Mouse (Mus musculus): Measurements from ENCODE around the gene Zbed5. TPM values are rescaled to one million over a fixed set of nuclear protein-coding genes. Genes with fewer than 3 reads are reported as not detected.
"Not testable (repeated sequence)": the region's sequence is repeated elsewhere in the genome, so short reads cannot be mapped to it uniquely, and the experiment has no call there.

Zbed5 gene
- polyA plus RNA-seq, 2 experiments from 2014 or later = 1.0 to 3.1 TPM

- no peak for ATAC-seq
These were observed 13.6 kb downstream of the Zbed5 start for GRCm38 (mm10) chr5:129909147-129909546.

DNA sequence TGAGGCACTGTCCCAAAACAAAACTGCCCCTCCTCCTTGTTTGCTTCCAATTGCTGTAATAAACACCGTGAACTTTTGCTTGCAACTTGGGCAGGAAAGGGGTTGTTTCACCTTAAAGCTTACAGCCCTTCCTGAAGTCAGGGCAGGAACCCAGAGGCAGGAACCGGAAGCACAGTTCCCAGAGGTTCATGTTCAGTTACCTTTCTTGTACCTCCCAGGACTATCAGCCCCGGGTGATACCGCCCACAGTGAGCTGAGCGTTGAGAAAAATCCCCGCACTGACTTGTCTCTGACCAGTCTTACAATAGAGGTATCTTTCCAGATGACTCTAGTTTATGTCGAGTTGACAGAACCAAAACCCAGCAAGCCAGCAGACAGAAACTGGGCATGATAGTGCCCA lies 14.1 kb downstream of the Zbed5 start:
- no peak for ATAC-seq

GRCm38 (mm10) chr5:129914024-129914423 lies 18.5 kb downstream of the Zbed5 start:
- ATAC-seq = peak; percentile 72

DNA sequence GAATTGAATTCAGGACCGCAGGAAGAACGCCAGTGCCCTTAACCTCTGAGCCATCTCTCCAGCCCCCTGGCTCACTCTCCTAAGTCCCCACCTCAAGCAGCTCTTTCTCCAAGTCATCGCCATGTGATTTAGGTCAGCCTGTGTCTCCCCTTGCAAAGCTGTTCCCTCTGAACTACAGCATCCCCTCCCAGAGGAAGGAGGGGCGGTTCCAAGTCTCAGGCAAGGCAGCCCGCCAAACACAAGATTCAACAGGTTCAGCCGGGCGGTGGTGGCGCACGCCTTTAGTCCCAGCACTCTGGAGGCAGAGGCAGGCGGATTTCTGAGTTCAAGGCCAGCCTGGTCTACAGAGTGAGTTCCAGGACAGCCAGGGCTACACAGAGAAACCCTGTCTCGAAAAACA lies 20.0 kb downstream of the Zbed5 start:
- not testable (repeated sequence) for ATAC-seq

GRCm38 (mm10) chr5:129918065-129918651 lies 22.6 kb downstream of the Zbed5 start:
- no peak for ATAC-seq

DNA sequence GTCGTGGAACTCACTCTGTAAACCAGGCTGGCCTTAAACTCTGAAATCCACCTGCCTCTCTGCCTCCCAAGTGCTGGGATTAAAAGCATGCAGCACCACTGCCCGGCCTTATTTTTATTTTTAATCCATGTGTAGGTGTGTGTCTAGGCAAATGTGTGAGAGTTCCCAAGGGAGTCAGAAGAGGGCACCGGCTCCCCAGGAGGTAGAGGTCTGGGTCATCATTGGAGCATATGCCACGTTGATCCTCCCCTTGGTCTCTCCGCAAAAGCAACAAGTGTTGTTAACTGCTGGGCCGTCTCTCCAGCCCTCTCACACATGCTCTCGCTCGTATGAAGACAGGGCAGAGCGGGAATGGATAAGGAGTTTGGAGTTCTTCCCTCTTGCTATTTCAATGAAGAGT lies 23.2 kb downstream of the Zbed5 start:
- ATAC-seq = no peak

GRCm38 (mm10) chr5:129919320-129919719 lies 23.8 kb downstream of the Zbed5 start:
- ATAC-seq = no peak

DNA sequence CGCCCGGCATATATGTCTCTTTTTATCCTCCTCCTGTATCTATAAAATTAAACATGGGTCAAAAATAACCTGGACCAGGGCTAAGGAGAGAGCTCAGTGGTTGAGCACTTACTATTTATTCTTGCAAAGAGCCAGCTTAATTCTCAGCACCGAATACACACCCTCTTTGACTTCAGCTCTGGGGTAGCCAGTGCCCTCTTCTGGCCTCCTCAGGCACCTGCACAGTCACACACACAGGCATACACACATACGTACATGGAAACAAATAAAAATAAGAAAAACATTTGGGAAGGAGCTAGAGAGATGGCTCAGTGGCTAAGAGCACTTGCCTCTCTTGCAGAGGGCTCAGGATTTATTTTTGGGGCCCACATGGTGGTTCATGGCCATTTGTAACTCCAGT lies 26.4 kb downstream of the Zbed5 start:
- no peak for ATAC-seq

DNA sequence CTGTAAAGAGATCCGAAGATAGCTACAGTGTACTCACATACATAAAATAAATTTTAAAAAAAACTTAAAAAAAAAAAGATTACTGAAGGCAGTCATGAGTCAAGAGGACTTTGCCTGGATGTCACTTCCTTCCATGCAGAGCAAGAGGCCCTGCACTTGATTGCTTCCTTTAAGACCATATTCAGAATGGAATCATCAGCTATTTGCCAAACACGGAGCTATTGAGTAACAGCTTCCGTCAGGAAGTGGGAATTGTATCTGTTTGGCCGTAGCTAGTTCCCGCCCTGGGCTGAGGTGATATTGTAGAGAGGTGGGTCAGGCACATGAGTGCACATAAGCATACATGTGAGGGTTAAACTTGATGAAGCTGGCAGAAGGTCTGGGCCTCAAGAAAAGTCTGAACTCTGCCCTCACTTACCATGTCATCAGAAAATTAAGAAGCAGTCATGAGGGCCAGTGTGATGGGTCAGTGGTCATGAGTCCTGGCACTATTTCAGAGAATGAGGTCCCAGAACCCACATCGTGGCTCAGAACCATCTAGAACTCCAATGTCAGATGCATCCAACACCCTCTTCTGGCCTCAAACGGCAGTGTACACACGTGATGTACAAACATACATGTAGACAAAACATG lies 29.4 kb downstream of the Zbed5 start:
- no peak for ATAC-seq

DNA sequence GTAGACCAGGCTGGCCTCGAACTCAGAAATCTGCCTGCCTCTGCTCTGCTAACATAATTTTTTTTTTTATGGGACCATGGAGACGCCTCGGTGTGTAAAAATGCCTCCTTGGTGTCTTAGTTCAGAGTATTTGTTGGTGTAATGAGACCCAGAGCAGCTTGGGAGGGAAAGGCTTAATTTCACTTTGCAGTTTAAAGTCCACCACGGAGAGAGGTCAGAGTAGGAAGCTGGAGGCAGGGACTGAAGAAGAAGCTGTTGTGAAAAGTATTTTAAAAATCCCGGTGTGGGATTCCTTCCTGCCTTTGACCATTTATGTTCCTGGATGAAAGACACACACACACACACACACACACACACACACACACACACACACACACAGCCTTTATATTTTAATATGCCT lies 30.4 kb downstream of the Zbed5 start:
- ATAC-seq = no peak

DNA sequence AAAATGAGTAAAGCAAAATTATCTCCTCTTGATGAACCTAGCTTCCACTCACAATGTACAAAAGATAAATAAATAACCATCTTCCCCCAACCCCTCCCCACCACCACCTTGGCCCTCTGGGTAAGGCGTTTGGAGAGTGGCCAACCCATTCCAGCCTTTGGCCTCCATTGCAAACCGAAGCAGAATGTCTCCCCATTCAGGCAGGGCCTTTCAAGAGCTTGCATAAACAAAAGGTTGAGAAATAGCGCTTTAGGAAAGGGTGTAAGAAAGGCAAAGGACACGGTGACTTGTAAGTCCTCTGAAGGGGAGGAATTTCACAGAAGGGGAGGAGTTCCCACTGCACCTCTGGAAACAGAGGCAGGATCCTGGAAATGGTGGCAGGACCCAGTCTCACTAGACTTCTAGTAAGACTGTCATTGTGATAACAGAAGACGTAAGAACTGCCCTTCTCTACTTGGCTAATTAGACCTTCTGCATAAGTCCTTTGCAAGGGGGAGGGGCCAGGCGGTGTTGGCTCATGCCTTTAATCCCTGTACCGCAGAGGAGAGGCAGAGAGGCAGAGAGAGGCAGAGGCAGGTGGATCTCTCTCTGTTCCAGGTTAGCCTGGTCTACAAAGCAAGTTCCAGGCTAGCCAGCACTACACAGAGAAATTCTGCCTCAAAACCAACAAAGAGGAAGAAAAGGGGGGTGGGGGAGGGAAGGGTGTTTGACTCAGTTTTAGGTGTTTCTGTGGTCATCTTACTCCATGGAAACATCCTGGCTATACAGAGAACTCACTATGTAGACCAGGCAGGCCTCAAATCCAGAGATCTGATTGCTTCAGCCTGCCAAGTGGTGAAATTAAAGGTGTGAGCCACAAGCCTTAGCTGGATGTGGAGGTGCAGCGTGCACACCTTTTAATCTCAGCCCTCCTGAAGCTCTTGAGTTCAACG lies 34.7 kb downstream of the Zbed5 start:
- ATAC-seq = no peak

GRCm38 (mm10) chr5:129936941-129937340 lies 41.4 kb downstream of the Zbed5 start:
- no peak for ATAC-seq

DNA sequence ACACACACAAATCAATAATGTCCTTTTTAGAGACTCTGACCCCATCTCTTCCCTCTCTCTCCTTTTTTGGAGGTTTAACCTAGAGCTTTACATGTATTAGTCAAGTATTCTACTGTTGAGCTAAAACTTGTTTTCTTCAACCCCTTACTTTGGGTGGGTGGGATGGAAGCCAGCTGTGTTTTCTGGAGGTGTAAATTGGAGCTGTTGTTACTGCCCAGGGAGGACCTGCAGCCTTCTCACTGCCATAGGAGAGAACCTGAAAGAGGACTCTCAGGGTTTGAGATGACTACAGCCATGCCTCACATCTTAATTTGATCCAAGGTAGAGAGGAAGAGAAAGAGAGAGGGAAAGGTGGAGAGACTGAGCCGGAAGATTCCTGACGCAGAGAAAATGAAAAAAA lies 44.8 kb downstream of the Zbed5 start:
- ATAC-seq = no peak

DNA sequence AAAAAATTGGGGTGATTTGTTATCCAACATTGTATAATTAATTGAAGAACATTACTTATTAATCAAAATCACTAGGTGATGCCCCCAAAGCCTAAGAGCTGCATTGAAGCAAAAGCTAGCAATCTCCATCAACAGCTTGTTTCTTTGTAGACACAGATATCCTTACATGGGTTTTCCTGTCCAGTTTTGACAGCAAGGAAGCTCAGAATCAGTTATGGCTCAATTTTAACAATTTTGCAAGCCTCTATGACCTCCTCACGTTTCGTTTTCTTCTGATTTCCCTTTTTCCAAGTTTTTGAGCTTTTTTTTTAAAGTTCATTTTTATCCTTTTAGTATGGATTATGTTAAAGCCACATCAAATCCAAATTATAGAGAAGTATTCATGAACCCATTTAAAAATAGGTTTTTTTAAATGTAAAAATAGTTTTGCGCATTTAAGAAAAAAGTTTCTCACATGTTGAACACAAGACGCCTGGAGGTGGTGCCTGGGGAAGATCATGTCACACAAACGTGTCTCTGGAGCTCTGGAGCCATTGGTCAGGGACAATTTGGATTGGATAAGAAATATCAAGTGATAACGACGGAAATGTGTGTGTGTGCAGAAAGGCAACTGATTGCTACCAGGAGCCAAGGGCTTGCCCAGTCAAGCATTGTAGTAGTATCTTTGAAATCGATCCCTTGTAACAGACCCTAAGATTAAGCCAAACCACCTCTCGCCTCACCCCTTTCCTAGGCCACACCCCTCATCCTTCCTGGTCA lies 45.4 kb downstream of the Zbed5 start:
- no peak for ATAC-seq

DNA sequence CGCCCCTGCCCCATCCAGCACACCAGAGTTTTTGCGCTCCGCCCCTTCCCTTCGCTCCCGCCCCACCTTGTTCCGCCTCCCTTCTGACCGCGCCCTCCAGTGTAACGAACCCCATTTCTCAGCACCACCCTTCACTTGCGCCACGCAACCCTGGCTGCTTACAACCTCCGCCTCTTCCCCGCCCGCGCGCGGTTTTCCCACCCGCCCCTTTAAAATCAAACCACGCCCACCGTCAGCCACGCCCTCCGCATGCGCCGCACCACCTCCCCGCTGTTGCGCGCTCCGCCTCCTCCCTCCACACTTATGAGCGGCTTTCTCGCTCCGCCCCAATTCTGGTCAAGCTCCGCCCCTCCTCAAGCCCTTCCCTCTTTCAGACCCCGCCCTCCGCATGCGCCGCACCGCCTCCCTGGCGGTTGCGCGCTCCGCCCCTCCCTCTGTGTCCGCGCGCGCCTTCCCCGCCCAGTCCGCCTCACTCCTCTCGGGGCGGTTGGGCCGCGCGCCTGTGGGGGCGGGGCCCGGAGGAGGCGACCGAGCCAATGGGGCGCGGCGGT lies 46.0 kb downstream of the Zbed5 start, which contains the start of gene Vkorc1l1:
Vkorc1l1 (plus strand) TSS at position 476 of the 551 bp plus-strand sequence.
- ATAC-seq = peak; percentile 93

GRCm38 (mm10) chr5:129942073-129942939 lies 46.8 kb downstream of the Zbed5 start:
- not testable (repeated sequence) for ATAC-seq

- no peak for ATAC-seq
These were observed 47.9 kb downstream of the Zbed5 start for GRCm38 (mm10) chr5:129943402-129943801.

DNA sequence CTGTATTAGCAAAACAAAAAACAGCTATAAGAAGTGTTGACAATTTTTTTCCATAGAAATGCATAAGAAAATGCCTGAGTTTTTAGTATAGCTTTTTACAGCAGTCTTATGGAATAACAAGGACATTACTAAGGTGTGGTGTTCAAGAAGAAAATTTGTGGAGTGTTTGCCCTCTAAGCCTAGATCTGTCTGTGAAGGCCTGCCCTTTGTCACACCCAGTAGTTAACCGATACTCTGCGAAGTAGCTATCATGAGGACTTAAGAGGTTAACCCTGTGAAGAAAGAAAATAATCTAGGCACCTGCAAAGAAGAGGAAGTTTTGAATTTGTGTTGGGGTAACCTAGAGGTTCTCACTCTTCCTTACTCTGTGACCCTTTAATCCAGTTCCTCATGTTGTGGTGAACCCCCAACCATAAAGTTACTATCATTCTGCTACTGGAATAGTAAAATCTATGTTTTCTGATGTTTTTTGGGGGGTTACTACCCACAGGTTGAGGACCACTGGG lies 52.1 kb downstream of the Zbed5 start:
- ATAC-seq = no peak

DNA sequence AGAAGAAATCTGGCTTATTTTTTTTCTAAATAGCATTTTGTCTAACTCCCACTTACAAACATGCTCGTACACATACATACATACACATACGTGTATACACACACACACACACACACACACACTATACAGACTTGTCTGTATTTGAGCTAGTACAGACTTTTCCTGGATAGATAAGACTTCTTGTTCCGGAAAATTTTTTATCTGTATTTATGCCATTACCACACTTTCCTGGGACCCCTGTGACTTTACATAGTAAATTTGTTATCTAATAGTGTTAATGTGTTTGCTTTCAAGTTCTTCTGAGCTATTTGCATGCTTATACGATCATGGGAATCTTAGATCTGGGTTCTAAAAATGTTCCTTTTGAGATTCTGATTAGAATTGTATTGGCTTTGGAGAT lies 56.6 kb downstream of the Zbed5 start:
- ATAC-seq = no peak

Measured in activated CD4-positive, CD25-positive, alpha-beta regulatory T cell, adult 4 months (primary cell).